Mouse (Mus musculus): ENCODE measurements at regions not wholly inside any gene's neighbourhood (a gene's known extent, or its start where the extent isn't known, plus 50 kb on each side); places are given as distances from the start of the nearest gene placed in this dataset.

DNA sequence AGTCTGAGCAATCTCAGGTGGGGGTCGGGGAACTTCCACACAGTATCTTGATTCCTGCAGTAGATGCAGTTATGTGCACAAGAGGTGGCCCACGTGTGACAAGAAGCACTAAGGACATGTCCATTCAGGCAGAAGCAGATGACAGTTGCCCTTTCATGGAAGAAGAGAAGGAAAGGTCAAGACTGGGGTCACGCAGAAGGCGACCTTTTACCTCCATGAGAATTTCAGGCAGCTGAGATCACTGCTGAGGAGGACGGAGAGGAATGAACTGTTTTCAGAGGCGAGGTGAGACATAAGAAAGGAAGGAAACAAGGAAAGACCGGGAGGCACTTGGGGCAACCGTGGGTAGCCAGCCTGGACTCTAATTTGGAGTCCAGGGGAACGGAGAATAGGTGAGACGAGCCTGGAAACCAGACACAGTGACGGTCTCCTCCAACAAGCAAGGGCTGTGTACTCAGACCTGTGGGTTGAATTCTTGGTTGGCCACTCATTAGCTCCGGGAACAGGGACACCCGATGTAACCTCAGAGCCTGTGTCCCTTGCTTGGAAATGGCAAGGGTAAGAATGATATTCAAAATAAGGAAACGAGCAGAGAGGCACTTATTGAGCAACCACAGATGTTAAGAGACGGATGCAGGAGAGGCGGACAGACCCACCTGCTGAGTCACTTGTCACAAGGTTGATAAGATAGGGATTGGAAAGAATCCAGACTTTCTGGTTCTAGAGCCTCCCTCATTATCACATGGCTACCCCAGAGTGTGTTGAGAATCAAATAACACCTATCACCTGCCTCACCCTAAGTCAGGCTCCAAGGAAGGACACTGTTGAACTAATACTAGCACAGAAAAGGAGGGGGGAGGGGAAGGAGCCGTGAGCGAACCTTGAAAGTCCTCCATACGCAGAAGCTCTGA lies 121.4 kb upstream of the Adgrl2 start:
- TF ChIP-seq CTCF (IDR thresholded peaks at IDR 0.05; ENCODE audit: borderline replicate concordance, insufficient read depth, low read depth, low read length) (no peak), POLR2A (IDR thresholded peaks at IDR 0.05; ENCODE audit: borderline replicate concordance, insufficient read depth, low read length) (no peak)
- Histone ChIP-seq H3K27me3 (ENCODE audit: control insufficient read depth, insufficient read depth, low read length) (no peaks in the 10 kb centered on the region), H3K27ac (ENCODE audit: insufficient read depth, low read length) (no peak overlapping the region), H3K4me3 (replicated peaks; ENCODE audit: insufficient read depth, low read depth, low read length) (no peak overlapping the region), H3K4me1 (ENCODE audit: control insufficient read depth, insufficient read depth, low read length) (no peaks in the 10 kb centered on the region)
- no peak for DNase-seq
- WGBS = 64% methylated on average over 19 of the region's 19 CpGs

DNA sequence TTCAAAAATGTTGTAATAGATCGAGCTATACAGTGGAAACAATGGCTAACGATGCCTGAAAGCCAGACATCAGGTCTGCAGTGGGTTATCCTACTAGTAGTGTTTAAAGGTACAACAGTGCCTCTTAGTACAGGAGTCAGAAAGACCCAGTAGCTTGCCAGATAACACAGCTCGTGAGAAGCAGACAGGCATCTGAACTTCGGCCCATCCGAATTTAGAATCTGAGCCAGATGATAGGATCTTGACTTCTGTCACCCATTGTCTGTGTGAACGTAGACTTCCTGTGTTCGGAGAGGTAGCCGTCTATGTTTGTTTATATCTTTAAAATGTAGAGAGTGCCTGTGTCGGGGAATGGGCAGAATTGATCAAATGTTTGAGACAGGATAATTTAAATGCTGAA lies 120.5 kb upstream of the Adgrl2 start:
- TF ChIP-seq POLR2A (IDR thresholded peaks at IDR 0.05; ENCODE audit: borderline replicate concordance, insufficient read depth, low read length) = no peak
- no peak for TF ChIP-seq CTCF (IDR thresholded peaks at IDR 0.05; ENCODE audit: borderline replicate concordance, insufficient read depth, low read depth, low read length)
- 64% methylated on average over 9 of the region's 9 CpGs for WGBS

DNA sequence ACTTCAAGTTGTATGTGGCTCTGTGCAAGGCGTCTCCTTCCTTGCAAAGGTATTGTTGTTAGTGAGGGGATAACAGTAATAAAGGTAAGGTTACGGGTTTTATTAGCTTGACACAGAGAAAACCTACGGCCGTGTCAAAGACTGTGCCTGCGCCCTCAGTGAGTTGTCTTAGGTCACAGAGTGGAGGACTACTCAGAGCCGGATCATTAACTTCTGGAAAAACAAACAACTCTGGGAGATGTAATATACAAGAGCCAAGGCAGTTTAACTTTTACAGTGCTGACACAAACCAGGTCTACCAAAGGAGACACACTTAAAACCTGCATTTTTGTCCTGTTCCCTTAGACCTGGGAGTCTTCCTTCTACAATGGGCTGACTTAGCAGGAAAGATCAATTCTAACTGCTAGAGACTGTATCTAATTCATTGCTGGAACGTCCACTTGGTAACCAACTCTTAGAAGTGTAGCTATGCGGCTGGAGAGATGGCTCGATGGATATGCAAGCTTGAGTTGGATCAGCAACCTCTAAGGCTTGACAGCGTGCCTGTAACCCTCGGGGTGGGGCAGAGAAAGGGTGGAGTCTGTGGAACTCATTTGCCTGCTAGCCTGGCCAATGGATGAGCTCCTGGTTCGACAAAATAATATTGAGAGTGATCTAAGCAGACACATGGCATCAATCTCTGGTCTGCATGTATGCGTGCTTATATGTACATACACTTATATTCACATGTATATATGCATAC lies 115.5 kb upstream of the Adgrl2 start:
- Histone ChIP-seq H3K27me3 (ENCODE audit: control insufficient read depth, insufficient read depth, low read length) (no peaks in the 10 kb centered on the region; the same call in 1 of the 2 replicates), H3K27ac (ENCODE audit: insufficient read depth, low read length) (no peak overlapping the region), H3K4me1 (ENCODE audit: control insufficient read depth, insufficient read depth, low read length) (no peaks in the 10 kb centered on the region), H3K4me3 (replicated peaks; ENCODE audit: insufficient read depth, low read depth, low read length) (no peak overlapping the region)
- no peak for DNase-seq
- WGBS = 83% methylated on average over 13 of the region's 13 CpGs
- TF ChIP-seq CTCF (IDR thresholded peaks at IDR 0.05; ENCODE audit: borderline replicate concordance, insufficient read depth, low read depth, low read length) (no peak), POLR2A (IDR thresholded peaks at IDR 0.05; ENCODE audit: borderline replicate concordance, insufficient read depth, low read length) (no peak)

More for the DNA sequence above, 120.5 kb upstream of the Adgrl2 start:
- no peak for DNase-seq
- Histone ChIP-seq H3K4me1 (ENCODE audit: control insufficient read depth, insufficient read depth, low read length) (no peaks in the 10 kb centered on the region), H3K27ac (ENCODE audit: insufficient read depth, low read length) (no peak overlapping the region), H3K4me3 (replicated peaks; ENCODE audit: insufficient read depth, low read depth, low read length) (no peak overlapping the region), H3K27me3 (ENCODE audit: control insufficient read depth, insufficient read depth, low read length) (no peaks in the 10 kb centered on the region)

DNA sequence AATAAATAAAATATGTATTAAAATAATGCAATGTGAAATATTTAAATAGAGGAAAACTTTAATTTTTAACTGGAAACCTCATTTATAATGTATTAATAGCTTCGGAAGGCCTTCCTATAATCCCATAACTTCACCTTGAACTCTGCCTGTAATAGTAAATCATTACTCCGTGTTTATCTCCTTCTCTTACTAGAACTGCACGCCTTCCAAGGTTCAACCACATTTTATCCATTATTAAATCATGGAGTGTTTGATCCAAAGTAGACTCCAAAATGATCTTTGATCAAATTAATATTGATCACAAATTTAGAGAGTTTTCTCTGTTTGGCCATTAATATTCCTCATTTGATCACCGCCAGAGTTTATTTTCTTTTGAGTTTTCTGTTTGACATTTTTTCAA lies 114.8 kb upstream of the Adgrl2 start:
- WGBS = 96% methylated on average over 4 of the region's 4 CpGs
- no peak for DNase-seq
- H3K27ac ChIP-seq (ENCODE audit: insufficient read depth, low read length) = no peak overlapping the region
- TF ChIP-seq POLR2A (IDR thresholded peaks at IDR 0.05; ENCODE audit: borderline replicate concordance, insufficient read depth, low read length) (no peak), CTCF (IDR thresholded peaks at IDR 0.05; ENCODE audit: borderline replicate concordance, insufficient read depth, low read depth, low read length) (no peak)
- H3K4me1 ChIP-seq (ENCODE audit: control insufficient read depth, insufficient read depth, low read length) = no peaks in the 10 kb centered on the region
- H3K4me3 ChIP-seq (replicated peaks; ENCODE audit: insufficient read depth, low read depth, low read length) = no peak overlapping the region
- H3K27me3 ChIP-seq (ENCODE audit: control insufficient read depth, insufficient read depth, low read length) = no peaks in the 10 kb centered on the region; the same call in 1 of the 2 replicates

DNA sequence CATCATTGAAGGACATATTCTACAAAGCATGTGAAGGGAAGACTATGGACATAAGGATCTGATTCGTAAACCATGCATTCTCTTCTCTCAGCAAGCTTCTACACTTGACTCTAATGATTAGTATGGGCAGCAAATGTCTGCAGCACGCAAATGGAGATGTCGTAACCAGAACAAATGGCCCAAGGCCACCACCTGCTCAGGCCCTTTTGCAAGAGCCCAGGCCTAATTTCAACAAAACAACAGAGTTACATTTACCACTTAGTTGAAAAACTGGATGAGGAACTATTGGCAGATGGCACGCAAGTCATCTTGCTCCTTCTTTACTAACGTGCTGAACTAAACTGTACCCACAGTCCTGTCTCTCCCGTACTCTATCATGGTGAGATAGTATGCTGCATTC lies 113.7 kb upstream of the Adgrl2 start:
- TF ChIP-seq POLR2A (IDR thresholded peaks at IDR 0.05; ENCODE audit: borderline replicate concordance, insufficient read depth, low read length) = no peak
- TF ChIP-seq CTCF (IDR thresholded peaks at IDR 0.05; ENCODE audit: borderline replicate concordance, insufficient read depth, low read depth, low read length) = no peak
- Histone ChIP-seq H3K4me1 (ENCODE audit: control insufficient read depth, insufficient read depth, low read length) (no peaks in the 10 kb centered on the region), H3K27me3 (ENCODE audit: control insufficient read depth, insufficient read depth, low read length) (no peaks in the 10 kb centered on the region; the same call in 1 of the 2 replicates), H3K4me3 (replicated peaks; ENCODE audit: insufficient read depth, low read depth, low read length) (no peak overlapping the region), H3K27ac (ENCODE audit: insufficient read depth, low read length) (no peak overlapping the region)
- 89% methylated on average over 6 of the region's 6 CpGs for WGBS
- DNase-seq = no peak

DNA sequence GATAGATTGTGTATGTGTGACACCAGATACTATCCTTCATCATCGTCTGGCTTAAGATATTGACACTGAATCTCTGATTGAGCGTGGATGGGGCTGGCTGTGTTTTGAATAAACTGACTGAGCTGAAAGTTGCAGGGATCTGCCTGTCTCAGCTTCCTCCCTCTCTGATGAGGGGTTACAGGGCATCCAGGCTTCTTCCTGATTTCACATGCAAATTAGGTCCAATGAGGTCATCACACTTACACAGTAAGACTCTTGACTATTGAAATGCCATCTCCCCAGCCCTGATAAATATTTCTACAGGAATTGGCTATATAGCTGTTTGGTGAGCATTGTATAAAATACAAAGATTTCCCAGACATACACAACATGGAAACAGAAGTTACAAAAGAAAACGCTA lies 113.1 kb upstream of the Adgrl2 start:
- 95% methylated on average over 3 of the region's 3 CpGs for WGBS
- H3K4me1 ChIP-seq (ENCODE audit: control insufficient read depth, insufficient read depth, low read length) = no peaks in the 10 kb centered on the region
- no peak for DNase-seq

DNA sequence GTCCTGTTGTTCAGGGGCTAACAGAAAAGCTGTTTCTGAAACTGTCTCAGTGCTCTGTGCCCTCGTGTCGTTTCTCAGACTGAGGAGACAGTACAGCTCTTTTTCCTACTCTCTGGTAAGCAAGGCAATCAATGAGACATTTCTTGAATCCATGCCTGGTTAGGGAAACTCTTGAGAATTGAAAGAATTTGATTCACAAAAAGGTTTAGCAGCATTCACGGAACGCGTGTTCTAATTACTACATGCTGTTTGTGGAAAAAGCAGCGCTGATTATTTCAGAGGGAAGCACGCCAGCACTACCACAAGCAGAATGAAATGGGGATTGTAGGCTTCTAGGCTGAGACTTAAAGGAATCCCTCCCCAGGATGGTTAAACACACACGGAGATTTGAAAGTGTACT lies 112.5 kb upstream of the Adgrl2 start:
- no peak for DNase-seq
- no peak for TF ChIP-seq POLR2A (IDR thresholded peaks at IDR 0.05; ENCODE audit: borderline replicate concordance, insufficient read depth, low read length)
- TF ChIP-seq CTCF (IDR thresholded peaks at IDR 0.05; ENCODE audit: borderline replicate concordance, insufficient read depth, low read depth, low read length) = no peak
- Histone ChIP-seq H3K4me1 (ENCODE audit: control insufficient read depth, insufficient read depth, low read length) (no peaks in the 10 kb centered on the region), H3K27me3 (ENCODE audit: control insufficient read depth, insufficient read depth, low read length) (no peaks in the 10 kb centered on the region; the same call in 1 of the 2 replicates), H3K27ac (ENCODE audit: insufficient read depth, low read length) (no peak overlapping the region), H3K4me3 (replicated peaks; ENCODE audit: insufficient read depth, low read depth, low read length) (no peak overlapping the region)
- WGBS = 33% methylated on average over 8 of the region's 8 CpGs

More for the DNA sequence above, 113.1 kb upstream of the Adgrl2 start:
- no peaks in the 10 kb centered on the region; the same call in 1 of the 2 replicates for H3K27me3 ChIP-seq (ENCODE audit: control insufficient read depth, insufficient read depth, low read length)
- no peak overlapping the region for H3K27ac ChIP-seq (ENCODE audit: insufficient read depth, low read length)
- TF ChIP-seq POLR2A (IDR thresholded peaks at IDR 0.05; ENCODE audit: borderline replicate concordance, insufficient read depth, low read length) (no peak), CTCF (IDR thresholded peaks at IDR 0.05; ENCODE audit: borderline replicate concordance, insufficient read depth, low read depth, low read length) (no peak)
- no peak overlapping the region for H3K4me3 ChIP-seq (replicated peaks; ENCODE audit: insufficient read depth, low read depth, low read length)
